Mouse (Mus musculus): Measurements from ENCODE around the gene Lrrc10b. TPM values are rescaled to one million over a fixed set of nuclear protein-coding genes. Genes with fewer than 3 reads are reported as not detected.
A peak's percentile ranks its signal among the peaks of the same experiment; 100 is the strongest.

The Lrrc10b gene
- polyA plus RNA-seq, 1 experiment from 2014 or later, result not detected

DNA sequence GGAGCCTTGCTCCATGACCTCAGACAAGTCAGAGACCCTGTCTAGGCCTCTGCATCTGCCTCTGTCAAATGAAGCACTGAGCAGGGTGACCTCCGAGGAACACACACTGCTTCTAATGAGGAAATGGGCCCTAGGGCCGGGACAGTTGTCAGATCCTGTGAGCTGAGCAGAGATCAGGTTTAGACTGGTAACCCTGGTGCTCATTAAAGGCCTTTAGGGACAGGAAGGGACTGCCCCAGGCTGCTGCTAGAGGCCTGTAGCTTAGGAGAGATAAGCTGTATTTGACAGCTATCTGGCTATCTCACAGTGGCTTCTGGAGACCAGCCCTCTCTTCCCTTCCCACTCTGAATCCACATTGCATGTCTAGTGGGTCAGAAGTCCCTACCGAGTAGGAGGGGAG is 25.9 kb downstream of the Lrrc10b start:
- TF ChIP-seq CTCF (IDR thresholded peaks at IDR 0.05; ENCODE audit: low read depth) (no peak), EP300 (IDR thresholded peaks at IDR 0.05; ENCODE audit: low read depth) (no peak)
- 18% methylated on average over 3 of the region's 3 CpGs for WGBS (ENCODE audit: insufficient replicate concordance)
- Histone ChIP-seq H3K4me2 (ENCODE audit: low read depth, low read length) (no peak overlapping the region), H3K9me3 (ENCODE audit: low read length) (no peaks in the 10 kb centered on the region), H3K4me1 (ENCODE audit: insufficient read depth) (no peaks in the 10 kb centered on the region), H3K27me3 (ENCODE audit: insufficient read depth, low read length) (no peaks in the 10 kb centered on the region), H3K4me3 (ENCODE audit: low read depth, low read length) (no peak overlapping the region), H3K9ac (replicated peaks) (no peak overlapping the region), H3K27ac (ENCODE audit: low read depth) (no peak overlapping the region), H3K36me3 (replicated peaks; ENCODE audit: insufficient read depth, low read length) (no peaks in the 10 kb centered on the region)
- DNase-seq (no peak), ATAC-seq (peak; percentile 35; the same call in 1 of the 2 replicates)

DNA sequence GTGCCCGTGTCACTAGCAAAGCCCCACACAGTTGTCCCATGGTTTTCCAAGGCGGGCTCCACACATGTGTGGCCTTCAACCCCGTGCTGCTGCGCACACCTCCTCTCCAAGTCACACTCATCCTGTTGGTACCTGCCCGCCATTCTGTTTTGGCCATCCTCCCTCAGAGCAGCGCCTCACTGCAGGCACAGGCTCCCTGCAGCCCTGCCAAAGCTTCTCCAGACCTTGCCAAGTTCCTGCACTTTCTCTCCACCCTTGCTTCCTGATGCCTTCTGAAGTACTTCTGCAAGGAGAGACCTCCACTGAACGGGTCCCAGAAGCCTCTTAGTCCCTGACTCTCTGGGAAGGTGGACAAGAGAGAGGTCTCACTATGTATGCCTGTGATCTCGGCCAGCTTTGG is 27.9 kb downstream of the Lrrc10b start:
- WGBS (ENCODE audit: insufficient replicate concordance), result 75% methylated on average over 8 of the region's 8 CpGs
- no peak for DNase-seq
- TF ChIP-seq EP300 (IDR thresholded peaks at IDR 0.05; ENCODE audit: low read depth) (no peak), CTCF (IDR thresholded peaks at IDR 0.05; ENCODE audit: low read depth) (no peak)

DNA sequence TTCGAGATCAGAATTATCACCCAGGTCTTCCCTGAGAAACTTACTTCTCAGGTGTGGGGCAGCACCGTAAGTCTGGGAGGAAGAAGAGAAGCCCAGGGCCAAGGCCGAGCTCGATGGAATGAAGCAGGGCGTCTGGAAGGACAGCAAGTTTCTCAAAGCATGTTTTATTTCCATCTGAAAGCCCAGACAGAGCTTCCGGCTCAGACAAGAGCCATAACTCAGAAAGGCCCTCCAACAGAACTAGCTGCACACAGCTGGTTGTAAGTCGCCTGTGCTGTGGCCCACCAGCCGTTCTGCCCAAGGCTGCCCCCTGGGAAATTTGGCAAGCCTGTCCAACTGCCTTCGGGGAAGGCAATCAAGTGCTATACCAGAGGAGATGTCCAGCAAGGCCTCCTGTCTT is 29.8 kb downstream of the Lrrc10b start:
- H3K4me1 ChIP-seq (ENCODE audit: insufficient read depth), result no peaks in the 10 kb centered on the region
- 74% methylated on average over 9 of the region's 9 CpGs for WGBS (ENCODE audit: insufficient replicate concordance)
- no peaks in the 10 kb centered on the region for H3K9me3 ChIP-seq (ENCODE audit: low read length)
- H3K27ac ChIP-seq (ENCODE audit: low read depth), result no peak overlapping the region
- no peak for ATAC-seq
- no peak overlapping the region for H3K4me2 ChIP-seq (ENCODE audit: low read depth, low read length)
- no peak for DNase-seq
- no peaks in the 10 kb centered on the region for H3K36me3 ChIP-seq (replicated peaks; ENCODE audit: insufficient read depth, low read length)
- no peak overlapping the region for H3K4me3 ChIP-seq (ENCODE audit: low read depth, low read length)
- H3K9ac ChIP-seq (replicated peaks), result no peak overlapping the region
- TF ChIP-seq CTCF (IDR thresholded peaks at IDR 0.05; ENCODE audit: low read depth) (no peak), EP300 (IDR thresholded peaks at IDR 0.05; ENCODE audit: low read depth) (no peak)
- H3K27me3 ChIP-seq (ENCODE audit: insufficient read depth, low read length), result peaks cover 10% of the 10 kb centered on the region

More for the DNA sequence above, 27.9 kb downstream of the Lrrc10b start:
- no peak for ATAC-seq
- no peaks in the 10 kb centered on the region for H3K9me3 ChIP-seq (ENCODE audit: low read length)
- H3K4me3 ChIP-seq (ENCODE audit: low read depth, low read length), result no peak overlapping the region
- H3K27ac ChIP-seq (ENCODE audit: low read depth), result no peak overlapping the region
- no peak overlapping the region for H3K4me2 ChIP-seq (ENCODE audit: low read depth, low read length)
- H3K27me3 ChIP-seq (ENCODE audit: insufficient read depth, low read length), result no peaks in the 10 kb centered on the region
- no peak overlapping the region for H3K9ac ChIP-seq (replicated peaks)
- H3K36me3 ChIP-seq (replicated peaks; ENCODE audit: insufficient read depth, low read length), result no peaks in the 10 kb centered on the region
- no peaks in the 10 kb centered on the region for H3K4me1 ChIP-seq (ENCODE audit: insufficient read depth)

DNA sequence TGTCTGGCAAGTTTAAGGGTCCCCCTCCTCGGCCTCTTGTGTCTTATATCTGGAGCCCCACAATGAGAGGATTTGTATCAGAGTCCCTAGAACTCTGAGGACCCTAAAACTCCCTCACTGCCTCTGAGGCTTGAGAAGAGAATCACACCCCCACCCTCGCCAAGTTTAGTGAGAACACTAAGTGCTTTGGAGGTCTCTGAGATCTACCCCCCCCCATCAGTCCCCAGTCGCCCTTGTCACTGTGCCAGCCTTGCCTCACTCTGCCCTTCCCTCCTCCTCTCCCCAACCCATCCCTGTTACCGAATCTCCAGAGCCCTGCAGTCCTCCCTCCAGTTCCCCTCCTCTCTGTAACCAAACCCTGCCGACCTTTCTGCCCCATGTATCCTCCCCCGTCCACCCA is 30.5 kb downstream of the Lrrc10b start:
- H3K9me3 ChIP-seq (ENCODE audit: low read length), result no peaks in the 10 kb centered on the region
- H3K36me3 ChIP-seq (replicated peaks; ENCODE audit: insufficient read depth, low read length), result no peaks in the 10 kb centered on the region
- no peak overlapping the region for H3K27ac ChIP-seq (ENCODE audit: low read depth)
- ATAC-seq, result no peak
- WGBS (ENCODE audit: insufficient replicate concordance), result 42% methylated on average over 6 of the region's 6 CpGs
- no peak for DNase-seq
- H3K4me2 ChIP-seq (ENCODE audit: low read depth, low read length), result no peak overlapping the region
- peaks cover 17% of the 10 kb centered on the region for H3K27me3 ChIP-seq (ENCODE audit: insufficient read depth, low read length)
- H3K9ac ChIP-seq (replicated peaks), result no peak overlapping the region
- no peak overlapping the region for H3K4me3 ChIP-seq (ENCODE audit: low read depth, low read length)
- H3K4me1 ChIP-seq (ENCODE audit: insufficient read depth), result no peaks in the 10 kb centered on the region
- TF ChIP-seq CTCF (IDR thresholded peaks at IDR 0.05; ENCODE audit: low read depth), result no peak

DNA sequence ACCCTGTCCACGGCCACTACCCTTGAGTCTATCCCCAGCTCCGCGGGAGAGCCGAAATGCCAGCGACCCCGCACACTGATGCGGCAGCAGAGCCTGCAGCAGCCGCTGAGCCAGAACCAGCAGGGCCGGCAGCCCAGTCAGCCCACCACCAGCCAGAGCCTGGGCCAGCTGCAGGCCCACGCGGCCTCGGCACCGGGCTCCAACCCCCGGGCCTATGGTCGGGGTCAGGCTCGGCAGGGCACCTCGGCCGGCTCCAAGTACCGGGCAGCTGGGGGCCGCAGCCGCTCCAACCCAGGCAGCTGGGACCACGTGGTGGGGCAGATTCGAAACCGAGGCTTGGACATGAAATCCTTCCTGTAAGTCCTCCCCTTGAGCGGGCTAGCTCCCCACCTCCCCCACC is 31.0 kb downstream of the Lrrc10b start:
- H3K4me1 ChIP-seq (ENCODE audit: insufficient read depth), result no peaks in the 10 kb centered on the region
- peaks cover 20% of the 10 kb centered on the region for H3K27me3 ChIP-seq (ENCODE audit: insufficient read depth, low read length)
- no peak overlapping the region for H3K27ac ChIP-seq (ENCODE audit: low read depth)
- ATAC-seq, result no peak
- H3K36me3 ChIP-seq (replicated peaks; ENCODE audit: insufficient read depth, low read length), result no peaks in the 10 kb centered on the region
- no peak overlapping the region for H3K4me2 ChIP-seq (ENCODE audit: low read depth, low read length)
- WGBS (ENCODE audit: insufficient replicate concordance), result 59% methylated on average over 25 of the region's 25 CpGs
- no peak overlapping the region for H3K9ac ChIP-seq (replicated peaks)
- no peak for TF ChIP-seq EP300 (IDR thresholded peaks at IDR 0.05; ENCODE audit: low read depth)
- no peak for TF ChIP-seq CTCF (IDR thresholded peaks at IDR 0.05; ENCODE audit: low read depth)
- no peak overlapping the region for H3K4me3 ChIP-seq (ENCODE audit: low read depth, low read length)
- no peak for DNase-seq
- no peaks in the 10 kb centered on the region for H3K9me3 ChIP-seq (ENCODE audit: low read length)

DNA sequence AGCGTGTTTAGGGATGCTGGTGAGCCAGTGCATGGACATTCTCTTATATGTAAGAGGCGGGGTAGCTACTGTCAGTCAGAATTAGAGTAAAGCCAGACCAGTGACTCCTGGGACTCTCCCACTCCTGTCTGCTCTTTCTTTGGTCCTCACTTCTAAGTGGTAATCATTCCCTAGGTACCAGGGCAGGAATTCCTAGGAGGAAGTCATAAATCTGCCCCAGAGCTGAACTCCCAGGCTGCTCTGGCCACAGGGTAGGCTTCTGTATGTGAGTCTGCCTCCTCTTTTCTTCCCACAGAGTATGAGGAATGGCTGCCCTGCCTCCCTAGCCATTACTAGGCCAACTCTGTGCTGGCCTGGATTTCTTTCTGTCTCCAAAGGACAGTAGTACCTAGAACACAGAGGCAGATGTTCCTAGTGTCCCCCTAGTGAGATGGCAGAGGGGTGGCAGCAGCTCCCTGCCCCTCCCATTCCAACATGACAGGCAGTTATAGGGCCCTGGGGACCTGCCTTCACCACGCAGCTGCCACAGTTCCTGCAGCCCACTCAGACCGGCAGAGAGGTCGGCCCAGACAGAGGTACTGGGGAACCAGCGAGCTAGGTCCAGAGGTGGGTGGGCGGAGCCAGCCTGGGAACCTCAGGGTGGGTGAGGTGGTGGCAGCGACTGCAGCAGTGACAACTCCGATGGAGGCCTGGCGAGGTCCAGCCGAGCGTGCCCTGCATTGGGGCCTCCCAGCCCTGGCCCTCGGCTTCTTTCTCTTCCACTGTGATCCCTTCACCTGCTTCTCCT is 31.6 kb downstream of the Lrrc10b start:
- DNase-seq, result no peak
- Histone ChIP-seq H3K27ac (ENCODE audit: low read depth) (no peak overlapping the region), H3K27me3 (ENCODE audit: insufficient read depth, low read length) (peaks cover 21% of the 10 kb centered on the region), H3K36me3 (replicated peaks; ENCODE audit: insufficient read depth, low read length) (no peaks in the 10 kb centered on the region), H3K4me1 (ENCODE audit: insufficient read depth) (no peaks in the 10 kb centered on the region), H3K9ac (replicated peaks) (no peak overlapping the region), H3K4me2 (ENCODE audit: low read depth, low read length) (no peak overlapping the region), H3K9me3 (ENCODE audit: low read length) (no peaks in the 10 kb centered on the region), H3K4me3 (ENCODE audit: low read depth, low read length) (no peak overlapping the region)
- 44% methylated on average over 8 of the region's 13 CpGs for WGBS (ENCODE audit: insufficient replicate concordance)
- no peak for TF ChIP-seq EP300 (IDR thresholded peaks at IDR 0.05; ENCODE audit: low read depth)
- no peak for TF ChIP-seq CTCF (IDR thresholded peaks at IDR 0.05; ENCODE audit: low read depth)
- ATAC-seq, result no peak

Data from liver, postnatal 0 days (tissue).